Mouse (Mus musculus): ENCODE measurements around the gene Smarcc2. TPM values are rescaled to one million over a fixed set of nuclear protein-coding genes. Genes with fewer than 3 reads are reported as not detected.

The Smarcc2 gene
- polyA plus RNA-seq, 2 experiments, result 98.0 to 216 TPM

DNA sequence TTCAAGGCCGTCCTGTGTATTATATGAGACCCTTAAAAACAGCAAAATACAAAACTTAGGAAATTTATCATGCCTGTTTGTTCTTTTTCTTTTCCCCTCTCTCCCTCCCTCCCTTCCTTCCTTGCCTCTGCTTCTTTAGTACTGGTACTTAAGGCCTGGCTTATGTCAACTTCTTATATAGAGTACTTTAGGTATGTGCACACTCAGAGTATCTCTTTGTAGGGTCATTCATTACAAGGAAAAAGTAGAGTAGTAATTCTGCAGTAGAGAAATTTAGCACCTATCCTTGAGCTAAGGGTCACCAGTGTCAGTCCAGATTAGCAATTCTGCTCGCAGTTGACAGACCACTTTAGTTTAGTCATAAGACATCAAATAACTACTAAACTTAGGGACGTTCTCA, 33.8 kb upstream of the Smarcc2 start:
- no peaks in the 10 kb centered on the region for H3K27me3 ChIP-seq (ENCODE audit: control insufficient read depth, insufficient read depth, low read length)
- DNase-seq (ENCODE audit: low spot score), result no peak
- no peaks in the 10 kb centered on the region for H3K9me3 ChIP-seq (ENCODE audit: control insufficient read depth, low read length)
- no peaks in the 10 kb centered on the region for H3K4me1 ChIP-seq (ENCODE audit: control insufficient read depth, insufficient read depth, low read length)
- TF ChIP-seq POLR2A (IDR thresholded peaks at IDR 0.05; ENCODE audit: borderline replicate concordance, extremely low read depth, insufficient read depth, insufficient read length), result no peak
- H3K4me2 ChIP-seq (replicated peaks; ENCODE audit: low read depth, low read length, severe bottlenecking), result no peak overlapping the region
- no peak overlapping the region for H3K4me3 ChIP-seq (replicated peaks; ENCODE audit: low read length)
- no peak overlapping the region for H3K27ac ChIP-seq (replicated peaks; ENCODE audit: low read depth, low read length)
- peaks cover 69% of the 10 kb centered on the region for H3K36me3 ChIP-seq (ENCODE audit: control insufficient read depth, insufficient read depth, low read length)
- H3K9ac ChIP-seq (ENCODE audit: low read depth, low read length, severe bottlenecking), result no peak overlapping the region
- ATAC-seq (ENCODE audit: low FRiP score, low read depth), result no peak
- 84% methylated on average over 3 of the region's 3 CpGs for WGBS

- DNase-seq (ENCODE audit: low spot score), result no peak
- ATAC-seq (ENCODE audit: low FRiP score, low read depth), result no peak
- no peak overlapping the region for H3K9ac ChIP-seq (ENCODE audit: low read depth, low read length, severe bottlenecking)
- H3K4me2 ChIP-seq (replicated peaks; ENCODE audit: low read depth, low read length, severe bottlenecking), result no peak overlapping the region
- H3K36me3 ChIP-seq (ENCODE audit: control insufficient read depth, insufficient read depth, low read length), result peaks cover 60% of the 10 kb centered on the region
- H3K27me3 ChIP-seq (ENCODE audit: control insufficient read depth, insufficient read depth, low read length), result no peaks in the 10 kb centered on the region
- H3K9me3 ChIP-seq (ENCODE audit: control insufficient read depth, low read length), result no peaks in the 10 kb centered on the region
- H3K4me3 ChIP-seq (replicated peaks; ENCODE audit: low read length), result no peak overlapping the region
- no peak overlapping the region for H3K27ac ChIP-seq (replicated peaks; ENCODE audit: low read depth, low read length)
- 93% methylated on average over 5 of the region's 5 CpGs for WGBS
- no peaks in the 10 kb centered on the region for H3K4me1 ChIP-seq (ENCODE audit: control insufficient read depth, insufficient read depth, low read length)
- no peak for TF ChIP-seq POLR2A (IDR thresholded peaks at IDR 0.05; ENCODE audit: borderline replicate concordance, extremely low read depth, insufficient read depth, insufficient read length)
Measured at GRCm38 (mm10) chr10:128429052-128429451, 30.0 kb upstream of the Smarcc2 start.

- no peaks in the 10 kb centered on the region for H3K9me3 ChIP-seq (ENCODE audit: control insufficient read depth, low read length)
- H3K9ac ChIP-seq (ENCODE audit: low read depth, low read length, severe bottlenecking), result no peak overlapping the region
- no peak for ATAC-seq (ENCODE audit: low FRiP score, low read depth)
- WGBS, result 82% methylated on average over 4 of the region's 4 CpGs
- H3K36me3 ChIP-seq (ENCODE audit: control insufficient read depth, insufficient read depth, low read length), result peaks cover 60% of the 10 kb centered on the region
- H3K4me3 ChIP-seq (replicated peaks; ENCODE audit: low read length), result no peak overlapping the region
- H3K4me2 ChIP-seq (replicated peaks; ENCODE audit: low read depth, low read length, severe bottlenecking), result no peak overlapping the region
- DNase-seq (ENCODE audit: low spot score), result no peak
- no peaks in the 10 kb centered on the region for H3K4me1 ChIP-seq (ENCODE audit: control insufficient read depth, insufficient read depth, low read length)
- no peaks in the 10 kb centered on the region for H3K27me3 ChIP-seq (ENCODE audit: control insufficient read depth, insufficient read depth, low read length)
- no peak for TF ChIP-seq POLR2A (IDR thresholded peaks at IDR 0.05; ENCODE audit: borderline replicate concordance, extremely low read depth, insufficient read depth, insufficient read length)
- no peak overlapping the region for H3K27ac ChIP-seq (replicated peaks; ENCODE audit: low read depth, low read length)
Measured at GRCm38 (mm10) chr10:128429454-128429853, 29.6 kb upstream of the Smarcc2 start.

DNA sequence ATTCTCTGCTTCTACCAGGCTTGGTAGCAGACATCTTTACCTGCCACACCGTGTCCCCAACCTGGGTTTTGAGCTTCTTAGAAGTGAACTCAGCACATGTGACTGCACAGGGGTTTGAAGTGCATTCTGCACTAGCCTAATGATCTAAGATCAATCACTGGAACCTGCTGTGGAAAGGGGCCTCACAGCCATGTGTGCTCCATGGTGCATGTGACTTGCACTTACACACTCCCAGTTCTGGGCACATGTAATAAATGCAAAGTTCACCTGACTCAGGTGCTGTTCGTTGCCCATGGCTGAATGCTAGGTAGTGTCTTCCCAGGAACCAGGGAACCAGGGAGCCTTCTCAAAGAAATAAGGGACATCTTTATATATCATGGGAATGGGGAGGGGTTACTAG, 25.6 kb upstream of the Smarcc2 start:
- Histone ChIP-seq H3K4me2 (replicated peaks; ENCODE audit: low read depth, low read length, severe bottlenecking) (no peak overlapping the region), H3K9me3 (ENCODE audit: control insufficient read depth, low read length) (no peaks in the 10 kb centered on the region), H3K4me1 (ENCODE audit: control insufficient read depth, insufficient read depth, low read length) (no peaks in the 10 kb centered on the region), H3K27me3 (ENCODE audit: control insufficient read depth, insufficient read depth, low read length) (no peaks in the 10 kb centered on the region), H3K4me3 (replicated peaks; ENCODE audit: low read length) (no peak overlapping the region), H3K36me3 (ENCODE audit: control insufficient read depth, insufficient read depth, low read length) (peaks cover 82% of the 10 kb centered on the region), H3K27ac (replicated peaks; ENCODE audit: low read depth, low read length) (no peak overlapping the region), H3K9ac (ENCODE audit: low read depth, low read length, severe bottlenecking) (no peak overlapping the region)
- ATAC-seq (ENCODE audit: low FRiP score, low read depth), result no peak
- no peak for DNase-seq (ENCODE audit: low spot score)
- no peak for TF ChIP-seq POLR2A (IDR thresholded peaks at IDR 0.05; ENCODE audit: borderline replicate concordance, extremely low read depth, insufficient read depth, insufficient read length)
- WGBS, result 93% methylated on average over 2 of the region's 2 CpGs

DNA sequence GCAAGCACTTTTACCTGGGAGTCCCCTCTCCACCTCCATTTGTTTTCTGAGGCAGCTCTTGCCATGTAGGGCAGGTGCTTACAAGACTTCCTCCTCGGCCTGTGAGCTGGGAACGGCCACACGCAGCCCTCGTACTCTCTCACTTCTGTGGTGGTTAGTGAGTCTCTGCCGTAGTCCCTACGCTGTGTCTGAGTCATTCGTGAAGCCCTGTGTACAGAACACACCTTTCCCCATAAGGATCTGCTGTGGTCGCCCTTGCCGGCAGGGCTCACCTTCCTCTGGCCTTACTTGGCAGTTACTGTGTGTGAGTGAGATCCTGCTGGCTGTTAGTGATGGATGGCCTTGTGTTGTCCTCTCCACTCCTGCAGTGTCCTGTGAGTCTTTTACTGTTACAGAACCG, 24.4 kb upstream of the Smarcc2 start:
- TF ChIP-seq POLR2A (IDR thresholded peaks at IDR 0.05; ENCODE audit: borderline replicate concordance, extremely low read depth, insufficient read depth, insufficient read length), result no peak
- Histone ChIP-seq H3K9ac (ENCODE audit: low read depth, low read length, severe bottlenecking) (no peak overlapping the region), H3K9me3 (ENCODE audit: control insufficient read depth, low read length) (no peaks in the 10 kb centered on the region), H3K4me2 (replicated peaks; ENCODE audit: low read depth, low read length, severe bottlenecking) (no peak overlapping the region), H3K4me1 (ENCODE audit: control insufficient read depth, insufficient read depth, low read length) (no peaks in the 10 kb centered on the region), H3K36me3 (ENCODE audit: control insufficient read depth, insufficient read depth, low read length) (peaks cover 82% of the 10 kb centered on the region), H3K4me3 (replicated peaks; ENCODE audit: low read length) (no peak overlapping the region), H3K27ac (replicated peaks; ENCODE audit: low read depth, low read length) (no peak overlapping the region), H3K27me3 (ENCODE audit: control insufficient read depth, insufficient read depth, low read length) (no peaks in the 10 kb centered on the region)
- WGBS, result 88% methylated on average over 10 of the region's 10 CpGs
- ATAC-seq (ENCODE audit: low FRiP score, low read depth) (no peak), DNase-seq (ENCODE audit: low spot score) (no peak)
